Mouse (Mus musculus) kidney, embryonic 14.5 days (tissue): ENCODE measurements around the gene Havcr2. TPM values are rescaled to one million over a fixed set of nuclear protein-coding genes. Genes with fewer than 3 reads are reported as not detected.

Experiments used
- ATAC-seq: fragments of 200-750 bp; cut with Nextera tagmentation; 2 replicates; pipeline ENCODE4 v1.8.0; 2017; ENCODE audit warnings: moderate number of reproducible peaks, mild to moderate bottlenecking, moderate TSS enrichment, moderate library complexity; ENCODE audit not compliant: low FRiP score, low TSS enrichment
- H3K27ac ChIP-seq: fragments of 300-500 bp; sonication (generic); 2 replicates; pipeline ENCODE4 v1.5.1; 2014; ENCODE audit warnings: low read depth, mild to moderate bottlenecking, low read length, moderate library complexity, mixed read lengths
- H3K27me3 ChIP-seq: fragments of 300-500 bp; sonication (generic); 2 replicates; pipeline ENCODE4 v1.6.1; 2014; ENCODE audit warnings: mild to moderate bottlenecking, low read length; ENCODE audit not compliant: control insufficient read depth, insufficient read depth
- H3K36me3 ChIP-seq: fragments of 300-500 bp; sonication (generic); 2 replicates; pipeline ENCODE4 v1.6.1; 2014; ENCODE audit warnings: low read length, mixed read lengths; ENCODE audit not compliant: control insufficient read depth, insufficient read depth
- H3K4me1 ChIP-seq: fragments of 300-500 bp; sonication (generic); 2 replicates; pipeline ENCODE4 v1.6.1; 2014; ENCODE audit warnings: low read length, mixed read lengths; ENCODE audit not compliant: control insufficient read depth, insufficient read depth
- H3K4me2 ChIP-seq: fragments of 300-500 bp; sonication (generic); replicated peaks from 2 replicates; pipeline ENCODE4 v1.6.1; 2014; ENCODE audit warnings: low read depth, mild to moderate bottlenecking, low read length
- H3K4me3 ChIP-seq: fragments of 300-500 bp; sonication (generic); 2 replicates; pipeline ENCODE4 v1.5.1; 2014; ENCODE audit warnings: mild to moderate bottlenecking, low read length
- H3K9ac ChIP-seq: fragments of 300-500 bp; sonication (generic); 2 replicates; pipeline ENCODE4 v1.6.1; 2014; ENCODE audit warnings: low read depth, mild to moderate bottlenecking, low read length, moderate library complexity
- H3K9me3 ChIP-seq: fragments of 300-500 bp; sonication (generic); 2 replicates; pipeline ENCODE4 v1.6.1; 2016; ENCODE audit warnings: low read length; ENCODE audit not compliant: control insufficient read depth
- WGBS: fragments of 180-500 bp; shearing (Covaris S2); extraction: QIAGEN DNeasy Blood & Tissue Kit; methylation state at CpG from one replicate; pipeline ENCODE4 v1.1.7; 2014; 5-methylcytosine and 5-hydroxymethylcytosine counted together
- polyA plus RNA-seq: library from polyadenylated mRNA; unstranded; fragments of >200 nt; fragmentation: Nextera tagmentation; extraction: Ambion mirVana; gene quantifications from 2 replicates; pipeline ENCODE4 v1.2.1, GENCODE M21; 2014

Havcr2 gene
- polyA plus RNA-seq, 1 experiment from 2014 or later: 0.16 TPM

GRCm38 (mm10) chr11:46431129-46431528 is 23.6 kb upstream of the Havcr2 start:
- Histone ChIP-seq H3K27ac (no peak overlapping the region), H3K4me2 (no peak overlapping the region), H3K4me3 (no peak overlapping the region), H3K9ac (no peak overlapping the region), H3K27me3 (no peaks in the 10 kb centered on the region), H3K9me3 (no peaks in the 10 kb centered on the region), H3K4me1 (peaks cover 2% of the 10 kb centered on the region; the same call in 1 of the 2 replicates), H3K36me3 (no peaks in the 10 kb centered on the region)
- 21% methylated on average over 3 of the region's 3 CpGs for WGBS
- peak; percentile 90 for ATAC-seq

- Histone ChIP-seq H3K36me3 (peaks cover 9% of the 10 kb centered on the region; the same call in 1 of the 2 replicates), H3K9me3 (no peaks in the 10 kb centered on the region), H3K4me3 (no peak overlapping the region), H3K9ac (no peak overlapping the region), H3K4me2 (no peak overlapping the region), H3K27me3 (no peaks in the 10 kb centered on the region), H3K4me1 (peaks cover 3% of the 10 kb centered on the region; the same call in 1 of the 2 replicates), H3K27ac (no peak overlapping the region)
- ATAC-seq: no peak
Measured at GRCm38 (mm10) chr11:46435363-46435762, 19.4 kb upstream of the Havcr2 start.

- peaks cover 3% of the 10 kb centered on the region; the same call in 1 of the 2 replicates for H3K4me1 ChIP-seq
- ATAC-seq: peak; percentile 99
- peak within 1 kb of the TSS; percentile 68 for H3K4me3 ChIP-seq
- H3K27me3 ChIP-seq: no peaks in the 10 kb centered on the region
- peak within 1 kb of the TSS; percentile 49 for H3K4me2 ChIP-seq
- H3K9me3 ChIP-seq: no peaks in the 10 kb centered on the region
- WGBS: under 1% methylated on average over 57 of the region's 59 CpGs
- peaks cover 20% of the 10 kb centered on the region; the same call in 1 of the 2 replicates for H3K36me3 ChIP-seq
- H3K9ac ChIP-seq: peak within 1 kb of the TSS; percentile 81
- peak within 1 kb of the TSS; percentile 85 for H3K27ac ChIP-seq
Measured at GRCm38 (mm10) chr11:46436760-46437458, 17.8 kb upstream of the Havcr2 start, which contains the start of gene Med7. Gene Med7 (plus strand): TSS chr11:46436925.

- Histone ChIP-seq H3K27ac (peak overlapping the region; percentile 85; the same call in 1 of the 2 replicates), H3K27me3 (no peaks in the 10 kb centered on the region), H3K4me2 (peak overlapping the region; percentile 49), H3K4me1 (peaks cover 3% of the 10 kb centered on the region; the same call in 1 of the 2 replicates), H3K36me3 (peaks cover 20% of the 10 kb centered on the region; the same call in 1 of the 2 replicates), H3K4me3 (peak overlapping the region; percentile 68), H3K9ac (peak overlapping the region; percentile 81), H3K9me3 (no peaks in the 10 kb centered on the region)
- WGBS: under 1% methylated on average over 23 of the region's 23 CpGs
- peak; percentile 24; the same call in 1 of the 2 replicates for ATAC-seq
Measured at GRCm38 (mm10) chr11:46437459-46438000, 17.2 kb upstream of the Havcr2 start.

- Histone ChIP-seq H3K27ac (no peak overlapping the region), H3K9me3 (no peaks in the 10 kb centered on the region), H3K27me3 (no peaks in the 10 kb centered on the region), H3K4me3 (no peak overlapping the region), H3K36me3 (peaks cover 26% of the 10 kb centered on the region; the same call in 1 of the 2 replicates), H3K4me1 (peaks cover 3% of the 10 kb centered on the region; the same call in 1 of the 2 replicates), H3K4me2 (no peak overlapping the region), H3K9ac (no peak overlapping the region)
- ATAC-seq: no peak
- 93% methylated on average over 5 of the region's 5 CpGs for WGBS
Measured at GRCm38 (mm10) chr11:46439005-46439543, 15.7 kb upstream of the Havcr2 start.

GRCm38 (mm10) chr11:46441774-46442173 is 13.0 kb upstream of the Havcr2 start:
- H3K9ac ChIP-seq: no peak overlapping the region
- no peaks in the 10 kb centered on the region for H3K9me3 ChIP-seq
- no peak for ATAC-seq
- H3K27ac ChIP-seq: no peak overlapping the region
- no peak overlapping the region for H3K4me2 ChIP-seq
- 100% methylated on average over 1 of the region's 1 CpGs for WGBS
- no peak overlapping the region for H3K4me3 ChIP-seq
- H3K27me3 ChIP-seq: no peaks in the 10 kb centered on the region
- H3K36me3 ChIP-seq: peaks cover 26% of the 10 kb centered on the region; the same call in 1 of the 2 replicates
- no peaks in the 10 kb centered on the region for H3K4me1 ChIP-seq

- peaks cover 26% of the 10 kb centered on the region; the same call in 1 of the 2 replicates for H3K36me3 ChIP-seq
- no peaks in the 10 kb centered on the region for H3K4me1 ChIP-seq
- ATAC-seq: no peak
- WGBS: 96% methylated on average over 1 of the region's 1 CpGs
- no peaks in the 10 kb centered on the region for H3K27me3 ChIP-seq
- H3K4me2 ChIP-seq: no peak overlapping the region
- H3K4me3 ChIP-seq: no peak overlapping the region
- no peaks in the 10 kb centered on the region for H3K9me3 ChIP-seq
- no peak overlapping the region for H3K9ac ChIP-seq
- no peak overlapping the region for H3K27ac ChIP-seq
Measured at GRCm38 (mm10) chr11:46443152-46443551, 11.6 kb upstream of the Havcr2 start.

- H3K36me3 ChIP-seq: peaks cover 23% of the 10 kb centered on the region; the same call in 1 of the 2 replicates
- H3K4me2 ChIP-seq: no peak overlapping the region
- H3K4me1 ChIP-seq: no peaks in the 10 kb centered on the region
- WGBS: 92% methylated on average over 5 of the region's 5 CpGs
- H3K27me3 ChIP-seq: no peaks in the 10 kb centered on the region
- no peak for ATAC-seq
- no peak overlapping the region for H3K27ac ChIP-seq
- no peak overlapping the region for H3K9ac ChIP-seq
- no peak overlapping the region for H3K4me3 ChIP-seq
- H3K9me3 ChIP-seq: no peaks in the 10 kb centered on the region
Measured at GRCm38 (mm10) chr11:46443979-46444378, 10.8 kb upstream of the Havcr2 start.

- Histone ChIP-seq H3K9me3 (no peaks in the 10 kb centered on the region), H3K27me3 (no peaks in the 10 kb centered on the region), H3K9ac (no peak overlapping the region), H3K4me2 (no peak overlapping the region), H3K36me3 (peaks cover 10% of the 10 kb centered on the region; the same call in 1 of the 2 replicates), H3K4me1 (no peaks in the 10 kb centered on the region), H3K4me3 (no peak overlapping the region), H3K27ac (no peak overlapping the region)
- no peak for ATAC-seq
- WGBS: 90% methylated on average over 6 of the region's 6 CpGs
Measured at GRCm38 (mm10) chr11:46446150-46446549, 8.6 kb upstream of the Havcr2 start.
